Comparison of ENCODE assay signal across 9 mouse cellular contexts in the genomic region with DNA sequence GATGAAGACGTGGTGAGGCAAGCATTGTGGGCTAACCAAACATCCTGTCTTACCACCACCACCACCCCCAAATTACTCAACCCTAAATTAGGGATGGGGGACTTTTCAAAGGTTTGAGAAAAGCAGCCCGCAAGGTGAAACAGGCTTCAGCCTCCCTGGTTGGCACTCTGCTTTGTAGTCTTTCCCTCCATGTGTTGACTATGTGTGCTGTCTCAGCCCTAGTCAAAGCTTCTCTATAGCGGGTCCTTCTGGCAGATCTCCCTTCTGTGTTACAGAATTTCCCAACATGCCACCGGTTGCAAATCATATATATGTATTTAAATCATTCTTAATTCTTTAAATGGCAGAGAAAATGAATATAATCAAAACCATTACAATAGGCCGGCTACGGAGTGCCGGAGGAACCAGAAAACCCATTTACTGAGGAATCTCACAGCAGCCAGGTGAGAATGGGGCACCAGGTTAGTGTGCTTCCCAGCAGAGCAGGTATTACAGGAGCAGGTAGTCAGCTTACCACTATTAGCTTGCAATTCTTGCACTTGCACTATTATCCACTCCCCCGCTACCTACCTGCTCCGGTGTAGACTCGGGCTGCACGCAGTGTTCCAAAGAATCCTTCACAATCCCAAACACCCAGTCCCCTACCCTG. TPM values are rescaled to one million over a fixed set of nuclear protein-coding genes. Genes with fewer than 3 reads are reported as not detected.
DNase-seq lines count a peak whose midpoint lies in the region; ATAC-seq and TF ChIP-seq lines count a peak whose summit lies in the region.
"Had no signal": no experiment of that assay in that cellular context is flagged by ENCODE, and none has a peak within 500 bp of the region (broad histone marks: within the 10 kb centered on the region; RNA-seq: fewer than 3 reads in every experiment).

No protein-coding gene starts in this region.

- H3K4me3 ChIP-seq in lung, adult 2 months (replicated peaks; ENCODE audit: extremely low read depth, low read depth, low read length), result peak overlapping the region; percentile 59
- peak overlapping the region; percentile 59 for H3K4me3 ChIP-seq in embryonic facial prominence, embryonic 12.5 days
- H3K4me3 ChIP-seq in hindbrain, embryonic 15.5 days, result peak overlapping the region; percentile 71
- peak overlapping the region; percentile 57 for H3K4me3 ChIP-seq in midbrain, postnatal 0 days (ENCODE audit: low read depth, low read length)

- H3K9me3 ChIP-seq in embryonic facial prominence, embryonic 12.5 days, result no peaks in the 10 kb centered on the region
- no peaks in the 10 kb centered on the region for H3K9me3 ChIP-seq in hindbrain, embryonic 15.5 days
- H3K9me3 ChIP-seq in midbrain, postnatal 0 days (ENCODE audit: low read length), result no peaks in the 10 kb centered on the region

- no peak for DNase-seq in lung, adult 2 months
- DNase-seq in lung, postnatal 36 days, result no peak
- peak; percentile 12 for DNase-seq in midbrain, postnatal 0 days (ENCODE audit: low spot score)
- no peak for DNase-seq in adrenal gland, adult 8-10 months
- no peak for DNase-seq in adrenal gland, postnatal 25 days
- no peak for DNase-seq in ovary, postnatal 10 days (ENCODE audit: low spot score)

- peak overlapping the region; percentile 60 for H3K9ac ChIP-seq in embryonic facial prominence, embryonic 12.5 days
- peak overlapping the region; percentile 61 for H3K9ac ChIP-seq in hindbrain, embryonic 15.5 days
- H3K9ac ChIP-seq in midbrain, postnatal 0 days (replicated peaks; ENCODE audit: low read length, poor library complexity, severe bottlenecking), result peak overlapping the region; percentile 33; the same call in 1 of the 2 replicates

- no peaks in the 10 kb centered on the region for H3K27me3 ChIP-seq in embryonic facial prominence, embryonic 12.5 days
- no peaks in the 10 kb centered on the region for H3K27me3 ChIP-seq in hindbrain, embryonic 15.5 days
- no peaks in the 10 kb centered on the region for H3K27me3 ChIP-seq in midbrain, postnatal 0 days (ENCODE audit: insufficient read depth, low read length)

- 34% methylated on average over 11 of the region's 11 CpGs for whole genome bisulfite sequencing in lung, adult 2 months
- 30% methylated on average over 11 of the region's 11 CpGs for WGBS in embryonic facial prominence, embryonic 12.5 days
- 35% methylated on average over 11 of the region's 11 CpGs for WGBS in hindbrain, embryonic 15.5 days
- 35% methylated on average over 11 of the region's 11 CpGs for WGBS in midbrain, postnatal 0 days

- no peak for TF ChIP-seq CTCF in lung, adult 2 months (IDR thresholded peaks at IDR 0.05; ENCODE audit: insufficient read depth, low read length)
- no peak for TF ChIP-seq CTCF in midbrain, postnatal 0 days (IDR thresholded peaks at IDR 0.05)

- no peak overlapping the region for H3K27ac ChIP-seq in embryonic facial prominence, embryonic 12.5 days
- no peak overlapping the region for H3K27ac ChIP-seq in hindbrain, embryonic 15.5 days (replicated peaks)
- no peak overlapping the region for H3K27ac ChIP-seq in midbrain, postnatal 0 days (ENCODE audit: low read depth, low read length)

- peak overlapping the region; percentile 68 for H3K4me2 ChIP-seq in embryonic facial prominence, embryonic 12.5 days (replicated peaks)
- peak overlapping the region; percentile 92 for H3K4me2 ChIP-seq in hindbrain, embryonic 15.5 days
- peak overlapping the region; percentile 86 for H3K4me2 ChIP-seq in midbrain, postnatal 0 days (ENCODE audit: low read depth, low read length, poor library complexity, severe bottlenecking)

- no peaks in the 10 kb centered on the region for H3K4me1 ChIP-seq in lung, adult 2 months (ENCODE audit: control insufficient read depth, insufficient read depth, low read length)
- H3K4me1 ChIP-seq in embryonic facial prominence, embryonic 12.5 days, result no peaks in the 10 kb centered on the region
- peaks cover 9% of the 10 kb centered on the region; the same call in 1 of the 2 replicates for H3K4me1 ChIP-seq in hindbrain, embryonic 15.5 days (replicated peaks)
- no peaks in the 10 kb centered on the region for H3K4me1 ChIP-seq in midbrain, postnatal 0 days (ENCODE audit: insufficient read depth, low read length)

- H3K36me3 ChIP-seq in embryonic facial prominence, embryonic 12.5 days, result no peaks in the 10 kb centered on the region
- no peaks in the 10 kb centered on the region for H3K36me3 ChIP-seq in hindbrain, embryonic 15.5 days
- H3K36me3 ChIP-seq in midbrain, postnatal 0 days (ENCODE audit: insufficient read depth, low read length), result no peaks in the 10 kb centered on the region

- TF ChIP-seq POLR2A in lung, adult 2 months (IDR thresholded peaks at IDR 0.05; ENCODE audit: borderline replicate concordance, extremely low read depth, low read depth, low read length), result no peak

- peak; percentile 17; the same call in 1 of the 2 replicates for ATAC-seq in embryonic facial prominence, embryonic 12.5 days (ENCODE audit: insufficient number of reproducible peaks, insufficient read depth, low FRiP score, low TSS enrichment)
- ATAC-seq in hindbrain, embryonic 15.5 days (ENCODE audit: low FRiP score, low read depth), result no peak
- ATAC-seq in midbrain, postnatal 0 days (ENCODE audit: low FRiP score), result peak; percentile 73

RNA-seq across cellular contexts. Expression of a gene that starts 0.5 kb away (rescaled TPM):
- polyA plus RNA-seq in lung, adult 2 months (2012; rRNA removed), result 0.20 and 0.43 TPM in 2 replicates
- polyA plus RNA-seq in embryonic facial prominence, embryonic 12.5 days (2016; fragmentation: Nextera tagmentation; extraction: Ambion mirVana), result 1.0 and 1.1 TPM in 2 replicates
- polyA plus RNA-seq in hindbrain, embryonic 15.5 days (2015; fragmentation: Nextera tagmentation; extraction: Ambion mirVana), result 0.68 and 1.5 TPM in 2 replicates
- 1.3 and 6.0 TPM in 2 replicates for total RNA-seq in midbrain, postnatal 0 days (2014; rRNA removed)
- 1.2 and 1.3 TPM in 2 replicates for polyA plus RNA-seq in midbrain, postnatal 0 days (2015; fragmentation: Nextera tagmentation; extraction: Ambion mirVana)
- 1 to 10 TPM in 3 of 4 experiments, under 1 TPM in 1; 0.99 to 5.2 (median 2.8) TPM for total RNA-seq in adrenal gland, adult 8-10 months (2022)
- total RNA-seq in adrenal gland, postnatal 25 days (2021), result 0.62 and 1.8 TPM in 2 replicates

RNA-seq across cellular contexts. Expression of a gene that starts 21.1 kb away (rescaled TPM):
- 1.1 and 1.9 TPM in 2 replicates for polyA plus RNA-seq in lung, adult 2 months (2012; rRNA removed)
- 4.9 and 6.6 TPM in 2 replicates for polyA plus RNA-seq in embryonic facial prominence, embryonic 12.5 days (2016; fragmentation: Nextera tagmentation; extraction: Ambion mirVana)
- 4.0 and 4.5 TPM in 2 replicates for polyA plus RNA-seq in hindbrain, embryonic 15.5 days (2015; fragmentation: Nextera tagmentation; extraction: Ambion mirVana)
- 1.7 and 2.5 TPM in 2 replicates for total RNA-seq in midbrain, postnatal 0 days (2014; rRNA removed)
- 0.89 and 1.1 TPM in 2 replicates for polyA plus RNA-seq in midbrain, postnatal 0 days (2015; fragmentation: Nextera tagmentation; extraction: Ambion mirVana)
- total RNA-seq in adrenal gland, adult 8-10 months (2022), result 1 to 10 TPM; 3.5 to 7.4 (median 5.4) TPM
- 4.4 and 6.1 TPM in 2 replicates for total RNA-seq in adrenal gland, postnatal 25 days (2021)

RNA-seq across cellular contexts. Expression of a gene that starts 30.7 kb away (rescaled TPM):
- 0.66 and 2.5 TPM in 2 replicates for polyA plus RNA-seq in lung, adult 2 months (2012; rRNA removed)
- polyA plus RNA-seq in embryonic facial prominence, embryonic 12.5 days (2016; fragmentation: Nextera tagmentation; extraction: Ambion mirVana), result 9.5 and 10.4 TPM in 2 replicates
- polyA plus RNA-seq in hindbrain, embryonic 15.5 days (2015; fragmentation: Nextera tagmentation; extraction: Ambion mirVana), result 6.6 and 7.3 TPM in 2 replicates
- total RNA-seq in midbrain, postnatal 0 days (2014; rRNA removed), result 4.7 and 6.4 TPM in 2 replicates
- 3.9 and 4.4 TPM in 2 replicates for polyA plus RNA-seq in midbrain, postnatal 0 days (2015; fragmentation: Nextera tagmentation; extraction: Ambion mirVana)
- total RNA-seq in adrenal gland, adult 8-10 months (2022), result 10 to 100 TPM; 17.9 to 28.8 (median 23.0) TPM
- 19.0 and 23.5 TPM in 2 replicates for total RNA-seq in adrenal gland, postnatal 25 days (2021)

RNA-seq across cellular contexts. Expression of a gene that starts 45.1 kb away (rescaled TPM):
- 0.17 and 0.27 TPM in 2 replicates for polyA plus RNA-seq in lung, adult 2 months (2012; rRNA removed)
- polyA plus RNA-seq in embryonic facial prominence, embryonic 12.5 days (2016; fragmentation: Nextera tagmentation; extraction: Ambion mirVana), result 1.5 TPM in 2 replicates
- 0.60 and 1.1 TPM in 2 replicates for polyA plus RNA-seq in hindbrain, embryonic 15.5 days (2015; fragmentation: Nextera tagmentation; extraction: Ambion mirVana)
- 0.94 and 1.2 TPM in 2 replicates for total RNA-seq in midbrain, postnatal 0 days (2014; rRNA removed)
- 0.13 and 0.19 TPM in 2 replicates for polyA plus RNA-seq in midbrain, postnatal 0 days (2015; fragmentation: Nextera tagmentation; extraction: Ambion mirVana)
- 1 to 10 TPM; 1.2 to 2.8 (median 1.9) TPM for total RNA-seq in adrenal gland, adult 8-10 months (2022)
- total RNA-seq in adrenal gland, postnatal 25 days (2021), result 1.3 and 2.5 TPM in 2 replicates

RNA-seq across cellular contexts. Expression of a gene that starts 45.1 kb away (rescaled TPM):
- polyA plus RNA-seq in lung, adult 2 months (2012; rRNA removed), result 0.17 TPM in 1 of 2 replicates, not detected in the other
- 0.37 and 0.67 TPM in 2 replicates for polyA plus RNA-seq in embryonic facial prominence, embryonic 12.5 days (2016; fragmentation: Nextera tagmentation; extraction: Ambion mirVana)
- polyA plus RNA-seq in hindbrain, embryonic 15.5 days (2015; fragmentation: Nextera tagmentation; extraction: Ambion mirVana), result 0.25 TPM in 1 of 2 replicates, not detected in the other
- 2.9 TPM in 1 of 2 replicates, not detected in the other for total RNA-seq in midbrain, postnatal 0 days (2014; rRNA removed)
- polyA plus RNA-seq in midbrain, postnatal 0 days (2015; fragmentation: Nextera tagmentation; extraction: Ambion mirVana), result not detected in 2 replicates
- 1 to 10 TPM in 3 of 4 experiments, under 1 TPM in 1; 0.46 to 3.7 (median 1.6) TPM for total RNA-seq in adrenal gland, adult 8-10 months (2022)
- 2.2 TPM in 1 of 2 replicates, not detected in the other for total RNA-seq in adrenal gland, postnatal 25 days (2021)
- polyA plus RNA-seq: brain, embryonic 14.5 days had no signal
